Mouse (Mus musculus): Measurements from ENCODE around the gene Knl1. TPM values are rescaled to one million over a fixed set of nuclear protein-coding genes. Genes with fewer than 3 reads are reported as not detected.

Knl1 gene
- total RNA-seq, 2 experiments from 2014 or later, result 0.05 to 0.07 TPM

DNA sequence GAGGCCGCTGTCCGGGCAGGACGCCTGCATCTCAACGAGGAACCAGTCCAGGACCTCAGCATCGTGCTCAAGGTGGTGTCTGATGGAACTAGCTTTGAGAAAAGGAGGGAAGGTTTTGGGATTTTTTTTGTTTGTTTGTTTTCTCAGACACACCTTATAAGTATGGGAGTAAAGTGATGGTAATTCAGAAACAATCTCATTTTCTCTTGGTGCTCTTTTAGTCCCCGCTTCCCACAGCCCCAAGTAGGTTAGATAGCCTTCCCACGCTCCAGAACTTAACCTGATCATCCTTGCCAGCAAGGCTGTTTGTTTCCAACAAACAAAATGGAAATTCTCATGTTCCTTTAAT, 11.5 kb upstream of the Knl1 start:
- DNase-seq (ENCODE audit: low spot score in 2 of 2), result no peak

- DNase-seq (ENCODE audit: low spot score in 2 of 2), result peak; percentile 25 to 58
Observed at GRCm38 (mm10) chr2:119040882-119041281, 6.0 kb upstream of the Knl1 start.

- no peak for DNase-seq (ENCODE audit: low spot score in 2 of 2)
Observed at GRCm38 (mm10) chr2:119045163-119045562, 1.8 kb upstream of the Knl1 start.

DNA sequence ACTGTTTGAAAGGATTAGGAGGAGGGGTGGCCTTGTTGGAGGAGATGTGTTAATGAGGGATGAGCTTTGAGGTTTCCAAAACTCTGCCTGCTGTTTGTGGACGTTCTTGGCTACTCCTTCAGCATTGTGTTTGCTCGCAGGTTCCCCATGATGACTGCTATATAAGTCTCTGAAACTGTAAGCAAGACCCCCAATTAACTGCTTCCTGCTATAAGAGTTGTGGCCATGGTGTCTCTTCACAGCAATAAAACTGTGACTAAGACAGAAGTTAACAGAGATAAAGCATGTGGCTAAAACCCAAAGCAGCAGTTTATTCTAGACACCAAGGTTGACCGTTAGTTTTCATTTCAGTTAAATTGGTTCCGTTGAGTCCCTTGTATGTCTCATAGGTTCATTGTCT, 930 bp downstream of the Knl1 start:
- DNase-seq (ENCODE audit: low spot score in 2 of 2), result no peak

GRCm38 (mm10) chr2:119050132-119050650, 3.3 kb downstream of the Knl1 start:
- no peak for DNase-seq (ENCODE audit: low spot score in 2 of 2)

DNA sequence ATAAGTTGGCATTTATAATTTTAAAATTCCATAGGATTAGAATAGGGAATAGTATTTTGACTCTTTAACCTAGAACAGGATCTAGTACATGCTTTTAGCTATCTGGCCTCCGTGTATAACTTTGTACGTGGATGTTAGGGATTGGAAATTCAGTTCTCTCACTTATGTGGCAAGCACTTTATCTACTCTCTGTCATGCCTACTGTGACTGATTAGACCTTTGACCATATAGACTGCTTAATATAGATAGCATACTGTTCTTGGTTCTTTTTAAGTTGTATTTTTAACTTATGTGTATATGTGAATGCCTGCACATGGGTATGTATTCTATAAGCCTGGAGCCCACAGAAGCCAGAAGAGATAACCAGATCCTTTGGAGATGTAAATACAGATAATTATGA, 13.2 kb downstream of the Knl1 start:
- no peak for DNase-seq (ENCODE audit: low spot score in 2 of 2)

GRCm38 (mm10) chr2:119072397-119072796, 25.5 kb downstream of the Knl1 start:
- DNase-seq (ENCODE audit: low spot score in 2 of 2), result no peak

DNA sequence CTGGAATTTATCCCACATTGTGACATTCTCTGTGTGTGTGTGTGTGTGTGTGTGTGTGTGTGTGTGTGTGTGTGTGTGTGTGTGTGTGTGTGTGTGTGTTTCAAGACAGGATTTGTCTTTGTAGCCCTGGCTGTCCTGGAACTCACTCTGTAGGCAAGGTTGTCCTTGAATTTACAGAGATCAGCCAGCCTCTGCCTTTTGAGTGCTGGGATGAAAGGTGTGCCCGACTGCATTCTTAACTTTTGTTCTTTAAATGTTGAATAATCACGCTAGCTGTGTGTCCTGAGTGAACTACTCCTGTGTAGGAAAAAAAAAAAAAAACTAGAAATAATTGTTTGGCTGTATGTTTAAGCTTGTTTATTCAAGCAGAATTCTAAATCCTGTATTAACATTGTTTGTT, 39.2 kb downstream of the Knl1 start:
- no peak for DNase-seq (ENCODE audit: low spot score in 2 of 2)

GRCm38 (mm10) chr2:119101552-119101951, 54.6 kb downstream of the Knl1 start:
- no peak for DNase-seq (ENCODE audit: low spot score in 2 of 2)

- DNase-seq (ENCODE audit: low spot score in 2 of 2), result no peak
Observed at GRCm38 (mm10) chr2:119106583-119106982, 59.7 kb downstream of the Knl1 start.

DNA sequence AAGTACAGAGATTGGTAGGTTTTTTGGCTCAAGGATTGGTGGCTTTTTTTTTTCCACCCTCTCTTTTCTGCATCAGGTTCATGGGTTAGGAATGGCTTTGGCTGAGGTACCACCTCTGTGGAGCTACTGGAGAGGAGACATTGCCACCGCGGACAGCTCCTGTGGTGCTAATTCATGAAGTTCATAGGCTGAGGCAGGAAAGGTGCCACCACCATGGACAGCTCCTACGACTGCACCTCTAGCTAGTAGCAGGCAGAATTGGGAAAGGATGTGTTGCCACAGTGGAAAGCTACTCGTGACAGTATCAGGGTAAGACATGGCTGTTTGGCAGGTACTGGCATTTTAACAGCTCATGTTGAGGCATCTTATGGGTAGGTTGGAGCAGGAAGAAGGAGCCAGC, 61.6 kb downstream of the Knl1 start:
- no peak for DNase-seq (ENCODE audit: low spot score in 2 of 2)

GRCm38 (mm10) chr2:119111060-119111459, 64.1 kb downstream of the Knl1 start:
- DNase-seq (ENCODE audit: low spot score in 2 of 2), result no peak

GRCm38 (mm10) chr2:119112438-119113112, 65.7 kb downstream of the Knl1 start, which contains the start of gene Rad51:
Gene Rad51, plus strand, starts transcription at chr2:119112793.
- DNase-seq (ENCODE audit: low spot score in 2 of 2), result peak; percentile 81 to 90

DNA sequence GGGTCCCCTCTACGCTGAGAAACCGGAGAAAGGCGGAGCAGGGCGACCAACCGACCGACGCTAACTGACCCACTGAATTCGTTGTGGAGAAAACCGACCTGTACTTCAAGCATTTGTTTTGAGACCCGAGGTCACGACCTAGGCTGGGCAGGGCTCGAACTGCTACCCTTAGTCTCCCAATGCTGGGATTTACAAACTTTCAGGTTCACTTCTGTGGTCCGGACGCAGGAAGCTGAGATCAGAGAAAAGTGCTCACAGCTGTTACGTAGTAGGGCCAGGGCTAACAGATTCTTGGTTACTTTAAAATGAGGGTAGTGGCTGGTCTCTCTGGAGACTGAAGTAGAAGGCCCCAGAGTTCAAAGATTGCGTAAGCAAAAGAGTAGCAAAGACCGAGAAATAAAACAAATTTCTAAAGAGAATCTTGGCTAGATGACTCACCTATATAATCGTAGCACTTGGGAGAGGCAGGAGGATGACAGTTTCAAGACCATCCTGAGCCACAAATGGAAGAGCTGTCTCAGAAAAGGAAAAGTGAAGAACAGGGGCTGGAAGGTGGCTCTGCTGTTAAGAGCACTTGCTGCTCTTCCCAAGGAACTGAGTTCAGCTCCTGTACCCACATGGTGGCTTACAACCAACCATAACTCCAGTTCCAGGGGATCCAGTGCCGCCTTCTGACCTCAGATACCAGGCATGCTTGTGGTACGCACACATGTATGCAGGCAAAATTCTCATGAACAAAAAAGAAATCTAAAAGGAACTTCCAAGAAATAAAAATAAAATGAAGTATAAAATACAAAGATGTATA, 66.4 kb downstream of the Knl1 start:
- no peak for DNase-seq (ENCODE audit: low spot score in 2 of 2)

GRCm38 (mm10) chr2:119136346-119136898, 89.5 kb downstream of the Knl1 start:
- DNase-seq (ENCODE audit: low spot score in 2 of 2), result no peak

DNA sequence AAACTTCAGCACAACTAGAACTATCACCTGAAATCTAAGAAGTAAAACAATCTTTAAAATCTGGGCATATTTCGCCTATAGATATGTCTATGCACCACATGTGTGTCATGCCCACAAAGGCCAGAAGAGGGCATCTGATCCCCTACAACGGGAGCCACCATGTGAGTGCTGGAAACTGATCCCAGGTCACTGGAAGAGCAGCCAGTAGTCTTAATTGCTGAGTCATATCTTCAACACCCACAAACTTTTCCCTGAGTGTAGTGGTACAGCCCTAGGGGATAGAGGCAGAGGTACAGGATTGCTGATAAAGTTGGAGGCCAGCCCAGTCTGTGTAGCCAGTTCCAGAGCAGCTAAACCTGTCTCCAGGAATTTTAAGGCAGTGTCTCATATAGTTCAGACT, 98.3 kb downstream of the Knl1 start:
- no peak for DNase-seq (ENCODE audit: low spot score in 2 of 2)

DNA sequence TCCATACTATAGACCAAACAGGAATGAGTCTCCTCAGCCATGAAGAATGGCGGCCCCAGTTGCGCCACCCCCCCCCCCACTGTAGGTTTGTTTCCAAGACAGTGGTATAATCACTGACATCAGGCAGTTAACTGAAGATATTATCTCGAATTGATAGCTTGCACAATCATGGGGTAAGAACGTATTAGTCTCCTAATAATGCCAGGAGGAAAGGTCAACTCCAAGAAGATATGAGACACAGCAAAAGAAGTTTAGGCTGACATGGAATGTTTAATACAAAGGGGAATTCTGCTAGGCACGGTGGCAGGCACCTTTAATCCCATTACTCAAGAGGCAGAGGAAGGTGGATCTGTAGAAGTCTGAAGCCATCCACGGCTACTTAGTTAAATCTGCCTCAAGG, 99.5 kb downstream of the Knl1 start:
- no peak for DNase-seq (ENCODE audit: low spot score in 2 of 2)

DNA sequence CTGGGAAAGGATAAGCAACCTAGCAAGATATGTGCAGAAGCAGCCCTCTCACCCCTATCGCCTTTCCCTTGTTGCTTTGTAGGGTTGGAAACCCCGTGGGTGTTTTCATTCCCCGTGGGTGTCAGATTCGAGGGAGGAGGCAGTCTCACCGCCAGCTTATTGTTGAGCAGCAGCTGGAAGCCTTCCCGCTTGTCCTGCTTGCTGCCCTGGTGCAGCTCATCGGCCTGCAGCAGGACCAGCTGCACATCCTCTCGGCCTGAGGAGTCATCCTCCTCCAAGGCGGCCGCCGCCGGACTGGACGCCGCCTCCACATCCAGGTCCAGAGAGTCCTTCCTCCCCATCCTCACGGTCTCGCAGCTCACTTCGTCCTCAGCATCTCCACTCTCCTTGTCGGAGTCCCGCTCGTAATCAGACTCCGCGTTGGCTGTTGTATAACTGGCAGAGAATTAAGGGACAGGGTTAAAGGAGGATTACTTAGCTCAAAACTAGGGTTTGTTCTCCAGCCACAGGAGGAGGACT, 100.3 kb downstream of the Knl1 start:
- DNase-seq (ENCODE audit: low spot score in 2 of 2), result no peak

GRCm38 (mm10) chr2:119147775-119148174, 100.9 kb downstream of the Knl1 start:
- DNase-seq (ENCODE audit: low spot score in 2 of 2), result no peak

- DNase-seq (ENCODE audit: low spot score in 2 of 2), result no peak
Observed at GRCm38 (mm10) chr2:119152255-119152654, 105.3 kb downstream of the Knl1 start.

GRCm38 (mm10) chr2:119154683-119155082, 107.8 kb downstream of the Knl1 start:
- DNase-seq (ENCODE audit: low spot score in 2 of 2), result no peak

Measured in layer of hippocampus, adult 18-20 months (tissue).